Mouse (Mus musculus) megakaryocyte-erythroid progenitor cell, adult 5-6 weeks (primary cell): Measurements from ENCODE around the gene Slc16a7. TPM values are rescaled to one million over a fixed set of nuclear protein-coding genes. Genes with fewer than 3 reads are reported as not detected.

ENCODE experiments used
- ATAC-seq: replicated peaks from 2 replicates; pipeline ENCODE4 v1.8.0; 2016; ENCODE audit warnings: mild to moderate bottlenecking, inconsistent platforms; ENCODE audit not compliant: severe bottlenecking, poor library complexity, low FRiP score, low TSS enrichment
- total RNA-seq, 2 experiments: library from RNA; stranded (forward) in 1 of 2; stranded (reverse) in 1 of 2; fragments of 200-1000, 215-1000 nt in 1 of 2; fragments of >200 nt in 1 of 2; fragmentation: Nextera tagmentation in 1 of 2; gene quantifications; 2 replicates each; pipeline ENCODE4 v1.2.3; 2014 to 2017

Slc16a7 gene
- total RNA-seq, 2 experiments from 2014 or later = 5.6 TPM; not detected in 1

DNA sequence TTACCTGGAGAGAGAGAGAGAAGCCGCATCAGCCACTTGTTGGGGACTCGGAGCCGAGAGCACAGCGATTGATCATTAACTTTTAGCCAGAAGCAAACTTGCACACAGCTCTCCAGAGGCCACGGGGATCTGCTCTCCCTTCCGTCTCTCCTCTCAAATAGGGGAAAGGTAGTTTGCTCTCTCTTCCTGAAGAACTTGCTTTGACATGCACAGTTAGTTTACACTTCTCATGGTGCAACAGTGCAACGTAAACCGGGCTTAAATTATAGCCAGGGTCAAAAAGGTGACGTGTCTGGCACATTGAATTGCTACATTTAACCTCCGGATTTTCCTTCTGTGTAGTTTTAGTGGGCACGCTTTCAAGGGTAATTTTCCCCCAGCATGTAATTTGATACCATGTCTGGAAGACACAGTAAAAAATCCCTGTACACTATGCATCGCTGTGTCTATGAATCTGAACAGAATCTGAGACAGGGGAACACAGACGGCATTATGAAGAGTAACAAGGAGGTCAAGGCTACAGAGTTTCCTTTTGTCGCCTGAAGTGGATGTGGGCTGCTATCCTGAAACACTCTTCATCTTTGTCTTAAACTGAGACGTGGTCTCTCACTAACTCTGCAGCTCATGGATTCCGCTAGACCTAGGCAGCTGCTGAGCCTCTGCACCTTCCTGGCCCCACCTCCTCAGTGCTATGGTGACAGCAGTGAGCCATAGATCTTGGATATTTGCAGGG is 60.8 kb downstream of the Slc16a7 start:
- ATAC-seq = no peak

DNA sequence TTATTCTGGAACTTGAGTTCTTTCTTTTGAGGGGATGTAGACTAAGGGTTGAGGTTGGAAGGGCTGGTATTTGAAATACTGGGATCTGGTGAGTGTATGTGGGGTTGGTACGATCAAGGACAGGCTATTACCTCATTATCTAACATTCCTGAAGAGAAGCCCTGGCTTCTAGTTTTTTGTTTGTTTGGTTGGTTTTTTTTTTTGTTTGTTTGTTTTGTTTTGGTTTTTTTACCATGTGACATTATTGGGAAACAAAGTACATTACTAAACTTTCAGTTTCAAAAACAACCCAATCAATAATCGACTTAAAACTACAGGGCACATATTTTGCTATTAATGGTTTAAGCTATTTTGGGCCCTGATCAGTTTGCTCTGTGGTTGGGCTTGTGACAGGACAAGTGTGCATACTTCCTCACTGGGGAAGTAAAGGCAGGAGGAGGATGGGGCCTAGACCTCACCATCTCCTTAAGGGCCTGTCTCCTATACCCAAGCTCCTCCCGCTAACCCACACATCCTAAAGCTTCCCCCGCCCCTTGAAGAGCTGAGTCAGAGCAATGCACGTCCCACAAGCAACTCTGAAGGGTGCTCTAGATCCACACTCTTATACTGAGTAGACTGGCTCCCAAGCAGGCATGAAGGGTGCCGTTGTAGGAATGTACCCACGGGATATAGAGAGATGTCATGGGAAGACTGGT is 64.2 kb downstream of the Slc16a7 start:
- ATAC-seq = no peak

DNA sequence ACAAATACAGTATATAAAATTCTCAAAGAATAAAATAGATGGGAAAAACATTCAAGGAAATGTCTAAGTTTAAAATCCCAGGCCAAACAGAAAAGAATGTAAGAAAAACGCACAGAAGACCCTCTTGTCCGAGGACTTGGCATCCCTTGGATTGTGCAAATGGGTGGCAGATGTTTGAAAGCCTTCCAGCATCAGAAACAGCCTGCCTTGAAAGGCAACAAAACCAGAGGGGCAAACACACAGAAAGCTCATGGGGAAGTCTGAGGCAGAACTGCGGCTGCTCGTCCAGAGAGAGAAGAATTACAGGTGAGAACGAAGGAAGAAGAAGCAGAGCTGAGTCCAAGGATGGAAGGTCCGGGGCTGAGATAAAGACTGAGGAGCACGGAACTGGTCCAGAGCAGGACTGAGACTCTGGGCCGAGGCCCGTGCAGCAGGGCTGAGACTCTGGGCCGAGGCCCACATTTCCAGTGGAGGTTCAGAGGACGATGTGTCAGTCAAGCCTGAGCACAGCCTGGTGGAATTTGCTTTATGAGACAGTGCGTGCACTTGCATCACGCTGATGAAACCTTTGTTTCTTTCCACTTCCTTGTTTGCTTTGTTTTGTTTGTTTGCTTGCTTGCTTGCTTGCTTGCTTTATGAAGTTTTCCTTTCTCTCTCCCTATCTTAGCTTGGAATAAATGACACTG is 65.0 kb downstream of the Slc16a7 start:
- no peak for ATAC-seq

DNA sequence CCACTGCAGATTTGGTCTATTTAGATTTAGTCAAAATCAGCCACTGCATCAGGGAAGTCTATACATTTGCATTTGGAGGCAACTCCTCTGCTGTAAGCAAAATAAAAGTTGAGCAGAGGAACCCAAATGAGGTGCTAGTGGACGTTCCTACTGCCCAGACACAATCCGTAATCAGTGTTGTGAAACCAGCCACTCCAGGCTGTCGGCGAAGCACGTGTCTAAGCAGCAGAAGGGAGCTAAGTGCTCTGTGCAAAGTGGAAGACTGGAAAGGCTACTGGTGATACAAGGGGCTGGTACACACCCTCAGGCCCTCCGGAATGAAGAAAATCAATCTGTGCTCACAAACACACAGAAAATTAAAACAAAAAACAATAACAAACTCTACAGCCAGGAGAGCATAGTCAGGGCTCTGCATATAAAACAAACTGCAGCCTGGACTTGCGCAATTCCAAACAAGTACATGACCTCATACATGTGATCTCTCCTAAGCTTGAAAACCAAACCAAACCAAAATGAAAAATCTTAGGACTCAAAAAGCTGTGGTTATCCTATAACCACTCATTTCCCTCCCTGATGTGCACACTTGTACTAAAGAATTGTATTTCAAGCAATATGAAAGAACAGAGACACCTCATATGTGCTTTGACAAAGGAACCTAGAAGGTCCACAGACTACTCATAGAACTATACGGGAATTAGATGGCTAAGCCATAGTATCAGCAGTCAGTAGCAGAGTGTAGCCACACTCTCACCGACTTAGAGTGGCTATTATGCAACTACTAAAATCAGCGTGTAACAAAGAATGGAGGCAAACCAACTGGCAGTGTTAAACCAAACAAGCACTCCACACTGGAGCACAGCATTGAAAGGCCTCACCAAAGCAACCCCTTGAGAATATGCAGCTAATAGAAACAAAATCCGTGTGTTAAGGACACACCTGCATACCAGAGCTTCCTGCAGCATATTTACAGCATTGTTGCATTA is 67.5 kb downstream of the Slc16a7 start:
- no peak for ATAC-seq

DNA sequence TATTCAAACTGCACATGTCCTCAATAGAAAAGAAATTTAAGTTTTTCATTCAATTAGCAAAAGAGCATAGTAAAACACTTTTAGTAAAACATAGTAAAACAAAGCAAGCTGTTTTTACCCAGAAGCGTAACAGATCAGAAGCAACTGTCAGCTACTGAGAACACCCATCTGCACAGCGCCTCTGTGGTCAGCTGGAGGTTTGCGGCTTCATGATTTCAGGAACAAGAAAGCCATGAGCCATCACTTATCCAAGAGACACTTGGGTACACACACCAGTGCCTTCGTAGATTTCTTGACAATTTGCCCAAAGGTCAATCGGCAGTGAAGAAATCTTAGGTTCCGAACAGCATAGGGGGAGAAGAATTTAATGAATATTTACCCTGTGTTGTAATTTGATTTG is 71.9 kb downstream of the Slc16a7 start:
- ATAC-seq = peak; percentile 86

DNA sequence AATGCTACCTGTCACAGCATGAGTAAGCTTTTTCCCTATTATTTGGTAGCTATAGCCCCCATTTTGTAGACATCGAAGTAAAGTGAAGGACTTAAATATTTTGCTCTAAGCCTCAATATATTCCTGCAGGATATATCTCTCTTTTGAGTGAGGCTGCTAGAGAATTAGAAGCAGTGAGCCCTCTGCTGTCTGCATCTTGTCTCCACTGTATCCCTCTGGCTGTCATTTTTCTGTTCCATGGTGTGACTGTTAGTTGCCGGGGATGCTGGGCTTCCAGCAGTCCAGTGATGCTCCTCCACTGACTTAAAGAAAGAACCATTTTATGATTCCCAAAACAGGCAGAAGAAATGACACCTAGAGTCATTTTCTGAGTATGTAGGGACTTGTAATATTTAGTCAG is 78.4 kb downstream of the Slc16a7 start:
- no peak for ATAC-seq

DNA sequence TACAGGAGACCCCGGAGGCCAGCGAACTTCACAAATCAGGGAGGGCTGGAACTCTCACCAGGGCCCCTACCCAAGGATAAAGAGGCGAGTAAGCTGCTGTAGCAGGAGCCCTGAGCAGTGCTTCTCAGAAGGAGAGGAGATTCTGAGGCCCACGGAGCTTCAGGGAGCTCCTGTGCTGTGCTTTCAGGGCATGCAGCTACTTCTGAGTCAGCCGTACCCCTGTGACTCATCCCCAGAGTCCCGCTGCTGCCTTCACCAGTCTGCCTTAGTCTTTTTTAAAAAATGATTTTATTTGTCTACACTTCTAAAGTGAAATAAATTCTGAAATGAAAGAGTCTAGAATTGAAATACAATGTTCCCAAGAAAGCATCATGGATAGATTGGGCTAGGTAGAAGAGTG is 91.2 kb downstream of the Slc16a7 start:
- no peak for ATAC-seq

DNA sequence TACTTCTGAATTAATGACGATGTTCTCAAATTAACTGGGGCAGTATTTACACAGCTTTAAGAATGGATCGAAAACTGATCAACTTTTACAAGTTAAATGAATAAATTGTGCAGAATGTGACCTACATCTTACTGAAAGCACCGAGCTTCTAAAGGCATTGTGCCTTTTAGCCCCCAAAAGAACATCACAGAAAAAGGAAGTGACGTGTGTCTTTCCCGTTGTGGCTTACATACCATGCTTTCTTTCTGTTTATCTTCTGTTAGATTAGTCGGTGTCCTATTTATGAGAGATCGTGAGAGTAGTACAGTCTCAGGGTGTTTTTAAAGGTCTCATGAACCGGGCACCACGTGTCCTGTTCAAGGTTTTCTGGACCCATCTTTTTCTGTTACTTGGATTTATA is 98.9 kb downstream of the Slc16a7 start:
- no peak for ATAC-seq

DNA sequence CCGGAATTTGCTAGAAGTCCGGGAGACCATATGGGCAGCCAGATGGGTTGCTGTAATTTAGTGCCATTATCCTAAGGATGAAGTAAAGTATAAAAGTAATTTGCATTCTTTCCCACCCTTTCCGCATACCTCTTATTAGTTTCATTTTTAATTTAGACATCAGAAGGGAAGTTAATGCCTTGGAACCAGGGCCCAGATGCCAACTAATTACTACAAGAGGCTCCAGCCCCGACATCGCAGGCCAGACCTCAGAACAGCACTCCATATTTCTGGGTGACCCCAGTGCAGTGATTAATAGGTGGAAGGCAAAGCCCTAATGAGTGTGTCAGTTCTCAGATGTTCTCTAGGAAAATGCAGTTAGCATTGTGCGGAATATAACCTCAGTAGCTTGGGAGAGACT is 100.7 kb downstream of the Slc16a7 start:
- ATAC-seq = no peak

DNA sequence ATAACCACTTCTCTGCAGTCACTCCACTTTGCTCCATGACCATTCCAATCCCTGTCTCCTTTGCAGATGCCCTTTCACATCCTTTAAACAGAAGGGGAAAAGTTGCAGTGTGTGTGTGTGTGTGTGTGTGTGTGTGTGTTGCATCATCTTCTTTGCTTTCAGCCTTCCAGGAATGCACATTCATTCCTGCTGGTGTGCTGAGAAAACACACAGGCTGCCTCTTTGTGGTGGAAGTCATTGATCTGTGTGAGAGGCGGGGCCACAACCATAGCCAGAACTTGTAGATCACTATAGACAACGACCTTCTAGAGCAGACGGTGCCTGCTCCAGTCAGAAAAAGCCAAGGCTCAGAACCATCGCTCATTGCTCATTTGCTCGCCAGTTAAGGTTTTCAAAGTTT is 103.9 kb downstream of the Slc16a7 start:
- ATAC-seq = no peak

DNA sequence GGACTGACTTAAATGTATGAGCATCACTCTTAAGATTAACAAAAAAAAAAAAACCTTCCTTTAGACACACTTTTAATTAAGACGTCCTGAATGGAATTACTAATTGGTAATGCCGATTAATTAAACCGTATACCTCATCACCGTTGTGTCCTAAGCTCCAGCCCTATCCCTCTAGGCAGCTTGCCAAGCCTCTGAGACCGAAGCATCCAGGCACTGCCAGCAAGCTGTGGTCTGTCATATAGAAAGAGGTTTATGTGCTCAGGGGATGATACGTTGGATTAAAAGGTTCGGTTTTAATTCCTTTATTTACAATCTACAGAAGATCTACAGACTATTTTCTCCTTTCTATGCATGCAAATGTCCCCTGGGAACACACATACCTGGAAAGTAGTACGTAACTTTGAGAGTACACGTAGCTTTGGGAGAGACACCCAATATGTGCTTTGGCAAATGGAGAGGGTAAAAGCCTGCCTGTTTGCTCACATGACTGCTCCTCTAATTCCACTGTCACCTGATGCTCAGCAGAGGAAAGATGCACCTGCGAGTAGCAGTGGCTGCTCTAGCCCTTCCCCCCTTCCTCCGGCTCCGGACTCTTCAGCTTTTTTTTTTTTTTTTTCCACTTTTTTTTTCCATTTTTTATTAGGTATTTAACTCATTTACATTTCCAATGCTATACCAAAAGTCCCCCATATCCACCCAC is 114.0 kb downstream of the Slc16a7 start:
- ATAC-seq = no peak

DNA sequence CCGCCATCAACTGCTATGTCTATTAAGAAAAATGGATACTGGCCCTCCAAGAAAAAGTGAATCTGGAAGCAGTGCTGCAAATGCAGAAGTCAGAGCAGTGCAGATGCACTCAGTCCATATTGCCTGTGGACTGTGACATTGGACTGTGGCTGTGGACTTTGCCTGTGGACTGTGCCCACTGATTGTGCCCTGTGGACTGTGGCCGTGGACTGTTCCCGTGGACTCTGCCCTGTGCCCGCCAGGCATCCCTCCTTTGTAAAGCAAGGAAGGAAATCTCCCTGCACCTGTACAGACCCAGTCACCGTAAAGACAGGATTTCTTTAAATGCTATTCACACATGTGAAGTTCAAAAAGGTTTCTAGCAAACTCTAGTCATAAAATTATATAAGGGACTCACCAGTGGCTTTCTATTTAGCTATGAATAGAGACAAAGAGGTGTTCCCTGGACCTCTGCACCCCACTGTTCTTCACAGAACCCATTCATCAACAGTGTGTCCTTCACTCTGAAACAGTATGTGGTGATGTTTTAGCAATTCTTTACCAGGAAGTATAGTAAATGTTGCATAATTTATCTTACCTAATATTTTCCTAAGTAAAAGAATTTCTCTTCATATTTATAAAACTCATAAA is 114.6 kb downstream of the Slc16a7 start:
- no peak for ATAC-seq

DNA sequence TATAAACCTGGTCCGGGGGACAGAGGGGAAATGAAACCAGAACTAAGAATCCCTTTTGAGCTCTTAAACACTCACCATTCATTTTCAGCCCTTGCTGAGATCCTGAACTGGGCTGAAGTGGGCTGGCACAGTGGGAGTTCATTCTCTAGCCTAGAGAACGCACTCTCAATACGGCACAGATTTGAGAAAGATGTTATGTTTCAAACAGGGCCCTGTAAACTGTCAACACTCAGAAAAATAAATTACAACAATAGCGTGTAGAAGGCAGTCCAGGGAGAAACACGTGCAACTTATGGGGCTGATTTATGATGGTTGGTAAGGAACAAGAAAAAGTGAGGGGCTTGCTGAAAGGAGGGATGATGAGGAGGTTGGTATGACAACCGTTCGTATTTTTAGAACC is 115.5 kb downstream of the Slc16a7 start:
- no peak for ATAC-seq

DNA sequence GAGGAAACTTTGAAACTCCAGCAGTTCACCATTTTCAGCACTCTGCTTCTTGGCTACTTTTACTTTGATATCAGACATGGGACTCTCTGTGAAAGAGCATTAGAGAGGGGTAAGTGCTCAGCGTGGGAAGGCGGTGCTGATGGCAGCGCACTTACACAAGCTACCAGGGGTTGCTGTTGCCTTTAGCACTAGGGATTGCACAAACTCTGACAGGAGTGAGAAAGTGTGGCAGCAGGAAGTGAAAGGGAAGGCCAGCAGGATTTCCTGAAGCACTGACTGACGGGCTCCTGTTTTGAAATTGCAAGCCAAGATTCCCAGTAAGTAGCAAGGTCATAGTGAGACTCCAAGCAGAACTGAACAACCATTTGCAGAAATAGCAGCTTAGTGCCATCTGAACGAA is 117.8 kb downstream of the Slc16a7 start:
- no peak for ATAC-seq

DNA sequence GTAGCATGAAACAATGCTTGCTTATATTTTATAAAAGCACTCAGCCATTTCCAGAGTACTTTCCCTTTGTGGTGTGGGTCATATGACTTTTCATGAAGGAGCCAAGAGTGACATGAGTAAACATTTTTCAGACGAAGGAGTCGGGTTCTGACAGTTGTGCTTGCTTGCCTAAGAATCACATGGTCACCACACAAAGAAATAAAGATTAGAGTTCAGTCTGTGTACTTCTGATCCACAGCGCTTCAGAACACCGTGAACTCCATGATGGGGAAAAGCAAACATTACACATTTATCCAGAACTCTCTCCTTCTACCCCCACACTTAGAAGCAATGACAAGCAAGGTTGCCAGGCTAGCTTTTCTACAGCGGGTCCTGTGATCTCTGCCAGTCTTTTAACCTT is 119.0 kb downstream of the Slc16a7 start:
- no peak for ATAC-seq

DNA sequence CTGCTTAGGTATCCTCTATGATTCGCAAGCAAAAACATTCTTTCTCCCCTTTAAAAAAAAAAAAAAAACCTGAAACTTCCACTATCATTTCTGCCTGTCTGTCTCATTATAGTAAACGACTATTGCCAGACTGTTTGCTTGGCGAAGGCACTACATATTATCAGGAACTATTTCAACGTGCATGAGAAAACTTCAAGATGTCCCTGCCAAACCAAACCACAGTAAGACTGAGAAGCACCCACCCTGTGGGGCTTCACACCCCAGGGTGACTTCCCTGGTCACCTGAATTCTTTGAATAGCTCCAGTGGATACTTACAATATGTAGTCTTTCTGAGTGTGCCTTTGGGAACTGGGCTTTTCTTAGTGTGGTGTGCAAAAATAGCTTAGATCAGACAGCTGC is 122.9 kb downstream of the Slc16a7 start:
- peak; percentile 54 for ATAC-seq

DNA sequence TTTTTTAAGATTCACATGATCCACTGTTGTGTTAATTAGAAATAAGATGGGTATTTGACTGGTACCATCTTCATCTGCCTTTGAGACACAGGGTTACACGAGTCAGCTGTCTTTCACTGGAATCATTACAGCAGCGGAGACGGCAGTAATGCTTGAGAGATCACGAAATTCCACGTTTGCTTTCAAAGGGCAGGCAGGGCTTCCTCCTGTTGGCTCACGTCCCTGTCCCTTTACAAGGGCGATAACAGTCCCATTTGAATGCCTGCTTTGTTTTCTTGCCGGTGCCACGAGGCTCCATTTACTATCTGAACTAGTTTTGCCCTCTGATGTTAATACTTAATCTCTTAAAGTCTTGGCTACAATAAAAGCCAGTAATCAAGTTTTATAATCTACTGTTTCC is 123.4 kb downstream of the Slc16a7 start:
- peak; percentile 42 for ATAC-seq

DNA sequence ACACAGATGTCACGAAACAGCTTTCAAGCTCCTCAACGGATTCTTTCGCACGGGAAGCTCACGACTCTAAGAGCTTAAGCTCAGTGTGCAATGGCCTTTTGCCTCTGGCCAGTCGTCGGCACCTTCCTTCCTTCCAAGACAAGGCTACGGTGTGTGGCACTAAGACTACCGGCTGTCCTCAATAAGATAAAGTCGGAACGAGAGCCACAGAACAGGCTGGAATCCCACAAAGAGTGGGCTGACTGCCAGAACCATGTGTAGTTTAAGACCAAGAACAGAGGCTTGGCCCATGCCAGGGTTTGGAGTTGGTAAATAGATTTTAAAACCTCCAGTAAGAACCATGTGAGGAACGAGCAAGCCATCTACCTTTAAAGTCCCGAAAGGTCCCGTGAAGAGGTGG is 123.8 kb downstream of the Slc16a7 start:
- ATAC-seq = peak; percentile 91

DNA sequence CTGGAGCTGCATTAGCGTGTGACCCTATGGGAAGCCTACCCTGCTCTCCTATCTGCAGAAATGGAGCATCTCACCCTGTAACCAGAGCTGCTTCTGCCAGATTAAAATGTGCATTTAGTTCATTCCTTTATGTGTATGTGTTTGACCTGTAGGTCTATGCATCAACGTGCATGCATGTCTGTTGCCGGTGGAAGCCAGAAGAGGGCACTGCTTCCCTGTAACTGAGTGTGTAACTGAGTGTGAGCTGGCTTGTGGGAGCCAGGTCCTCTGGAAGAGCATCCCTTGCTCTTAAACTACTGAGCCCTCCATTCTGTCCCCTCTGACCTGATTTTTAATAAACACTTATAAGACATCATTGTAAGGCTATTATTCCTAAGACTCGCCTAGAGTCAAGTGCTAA is 124.3 kb downstream of the Slc16a7 start:
- peak; percentile 88 for ATAC-seq
